Mouse (Mus musculus): Measurements from ENCODE around the gene Gtf2h3.
A peak's percentile ranks its signal among the peaks of the same experiment; 100 is the strongest.

The Gtf2h3 gene

GRCm38 (mm10) chr5:124637300-124637699 is 58.4 kb downstream of the Gtf2h3 start:
- peak; percentile 65 for DNase-seq (ENCODE audit: low spot score)

- peak; percentile 34 for DNase-seq (ENCODE audit: low spot score)
These were observed 58.9 kb downstream of the Gtf2h3 start for GRCm38 (mm10) chr5:124637836-124638235.
